Mouse (Mus musculus) kidney, adult 8-10 months (tissue): Measurements from ENCODE around the gene Evpl.

Experiments used
- DNase-seq, 2 experiments: peaks; one replicate each; pipeline ENCODE4 v3.0.0; 2022

Gene Evpl

GRCm38 (mm10) chr11:116255090-116255981 lies 17.5 kb upstream of the Evpl start:
- DNase-seq, result no peak

GRCm38 (mm10) chr11:116254627-116255026 lies 16.8 kb upstream of the Evpl start:
- peak; percentile 77 to 78 for DNase-seq

- peak; percentile 44 to 66 for DNase-seq
These were observed 15.3 kb upstream of the Evpl start for GRCm38 (mm10) chr11:116253076-116253600.

GRCm38 (mm10) chr11:116250898-116251297 lies 13.0 kb upstream of the Evpl start:
- DNase-seq, result no peak

- DNase-seq, result peak; percentile 36 to 41
These were observed 9.8 kb upstream of the Evpl start for GRCm38 (mm10) chr11:116247502-116248222.

- peak; percentile 71 to 73 for DNase-seq
These were observed 7.7 kb upstream of the Evpl start for GRCm38 (mm10) chr11:116245616-116246015.

GRCm38 (mm10) chr11:116244580-116244979 lies 6.7 kb upstream of the Evpl start:
- DNase-seq, result no peak

GRCm38 (mm10) chr11:116241744-116242235 lies 3.9 kb upstream of the Evpl start:
- peak; percentile 63 to 65 for DNase-seq

GRCm38 (mm10) chr11:116239797-116240196 lies 1.9 kb upstream of the Evpl start:
- DNase-seq, result no peak

- DNase-seq, result no peak
These were observed 3.0 kb downstream of the Evpl start for GRCm38 (mm10) chr11:116234901-116235300.

GRCm38 (mm10) chr11:116232427-116232826 lies 5.5 kb downstream of the Evpl start:
- DNase-seq, result no peak

GRCm38 (mm10) chr11:116228699-116229098 lies 9.2 kb downstream of the Evpl start:
- no peak for DNase-seq

GRCm38 (mm10) chr11:116226414-116226813 lies 11.5 kb downstream of the Evpl start:
- DNase-seq, result peak; percentile 70 to 88

- no peak for DNase-seq
These were observed 15.2 kb downstream of the Evpl start for GRCm38 (mm10) chr11:116222740-116223059.

- DNase-seq, result no peak
These were observed 15.7 kb downstream of the Evpl start for GRCm38 (mm10) chr11:116221931-116222739.

- DNase-seq, result peak; percentile 78 to 83
These were observed 18.0 kb downstream of the Evpl start for GRCm38 (mm10) chr11:116219885-116220284.

- DNase-seq, result peak; percentile 92 to 94
These were observed 19.0 kb downstream of the Evpl start for GRCm38 (mm10) chr11:116218737-116219400.

GRCm38 (mm10) chr11:116218263-116218662 lies 19.6 kb downstream of the Evpl start:
- peak; percentile 68 to 88 for DNase-seq

- no peak for DNase-seq
These were observed 21.3 kb downstream of the Evpl start for GRCm38 (mm10) chr11:116216549-116216948.

- DNase-seq, result no peak
These were observed 21.9 kb downstream of the Evpl start for GRCm38 (mm10) chr11:116215991-116216390.

GRCm38 (mm10) chr11:116215181-116215580 lies 22.7 kb downstream of the Evpl start:
- no peak for DNase-seq

GRCm38 (mm10) chr11:116213877-116214510 lies 23.9 kb downstream of the Evpl start:
- no peak for DNase-seq
